Mouse (Mus musculus): ENCODE measurements at regions not wholly inside any gene's neighbourhood (a gene's known extent, or its start where the extent isn't known, plus 50 kb on each side); places are given as distances from the start of the nearest gene placed in this dataset.
"Not testable (repeated sequence)": the region's sequence is repeated elsewhere in the genome, so short reads cannot be mapped to it uniquely, and the experiment has no call there.

GRCm38 (mm10) chr17:55186361-55186760, 258.8 kb upstream of the St6gal2 start:
- no peak for ATAC-seq (replicated peaks; ENCODE audit: low FRiP score)
- no peak for DNase-seq (ENCODE audit: low spot score)
- WGBS: 89% methylated on average over 3 of the region's 3 CpGs
- Histone ChIP-seq H3K4me3 (ENCODE audit: low read depth, low read length) (no peak overlapping the region), H3K36me3 (ENCODE audit: control insufficient read depth, insufficient read depth, low read length) (no peaks in the 10 kb centered on the region), H3K4me2 (ENCODE audit: low read depth, low read length, severe bottlenecking) (no peak overlapping the region), H3K9ac (ENCODE audit: low read length) (no peak overlapping the region), H3K4me1 (replicated peaks; ENCODE audit: control insufficient read depth, insufficient read depth, low read length) (no peaks in the 10 kb centered on the region), H3K27ac (ENCODE audit: low read depth, low read length) (no peak overlapping the region), H3K27me3 (ENCODE audit: control insufficient read depth, insufficient read depth, low read length) (no peaks in the 10 kb centered on the region), H3K9me3 (ENCODE audit: control insufficient read depth, low read length) (no peaks in the 10 kb centered on the region)

- ATAC-seq (replicated peaks; ENCODE audit: low FRiP score): no peak
- Histone ChIP-seq H3K9me3 (ENCODE audit: control insufficient read depth, low read length) (no peaks in the 10 kb centered on the region), H3K9ac (ENCODE audit: low read length) (no peak overlapping the region), H3K4me1 (replicated peaks; ENCODE audit: control insufficient read depth, insufficient read depth, low read length) (no peaks in the 10 kb centered on the region), H3K4me2 (ENCODE audit: low read depth, low read length, severe bottlenecking) (no peak overlapping the region), H3K27me3 (ENCODE audit: control insufficient read depth, insufficient read depth, low read length) (no peaks in the 10 kb centered on the region), H3K4me3 (ENCODE audit: low read depth, low read length) (no peak overlapping the region), H3K27ac (ENCODE audit: low read depth, low read length) (no peak overlapping the region), H3K36me3 (ENCODE audit: control insufficient read depth, insufficient read depth, low read length) (no peaks in the 10 kb centered on the region)
- no peak for DNase-seq (ENCODE audit: low spot score)
- 80% methylated on average over 3 of the region's 3 CpGs for WGBS
These were observed 258.4 kb upstream of the St6gal2 start for GRCm38 (mm10) chr17:55186826-55187225.

DNA sequence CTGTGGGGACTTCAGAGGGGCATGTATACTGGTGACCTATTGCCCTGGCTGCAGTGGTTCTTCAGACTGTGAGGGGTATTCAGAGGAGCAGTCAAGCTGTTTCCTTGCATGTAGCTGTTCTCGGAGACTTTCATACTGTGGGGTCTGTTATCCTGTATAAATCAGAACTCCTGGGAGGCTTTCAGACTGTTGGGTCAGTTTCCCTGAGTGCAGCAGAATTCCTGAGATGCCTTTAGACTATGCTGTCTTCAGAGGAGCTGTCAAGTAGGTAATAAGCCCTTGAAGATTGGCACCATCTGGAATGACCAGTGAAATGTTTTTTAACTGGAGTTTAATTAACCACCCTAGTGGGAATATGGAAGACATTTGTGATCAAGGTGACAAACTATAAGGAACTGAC, 238.6 kb upstream of the St6gal2 start:
- H3K36me3 ChIP-seq (ENCODE audit: control insufficient read depth, insufficient read depth, low read length): no peaks in the 10 kb centered on the region
- no peak overlapping the region for H3K27ac ChIP-seq (ENCODE audit: low read depth, low read length)
- no peak overlapping the region for H3K4me3 ChIP-seq (ENCODE audit: low read depth, low read length)
- no peaks in the 10 kb centered on the region for H3K4me1 ChIP-seq (replicated peaks; ENCODE audit: control insufficient read depth, insufficient read depth, low read length)
- no peaks in the 10 kb centered on the region for H3K9me3 ChIP-seq (ENCODE audit: control insufficient read depth, low read length)
- H3K27me3 ChIP-seq (ENCODE audit: control insufficient read depth, insufficient read depth, low read length): no peaks in the 10 kb centered on the region
- DNase-seq (ENCODE audit: low spot score): no peak
- WGBS: 81% methylated on average over 1 of the region's 1 CpGs
- no peak overlapping the region for H3K9ac ChIP-seq (ENCODE audit: low read length)
- H3K4me2 ChIP-seq (ENCODE audit: low read depth, low read length, severe bottlenecking): no peak overlapping the region
- ATAC-seq (replicated peaks; ENCODE audit: low FRiP score): no peak

GRCm38 (mm10) chr17:55218176-55219099, 226.7 kb upstream of the St6gal2 start:
- H3K27ac ChIP-seq (ENCODE audit: low read depth, low read length); H3K36me3 ChIP-seq (ENCODE audit: control insufficient read depth, insufficient read depth, low read length); ATAC-seq (replicated peaks; ENCODE audit: low FRiP score); H3K27me3 ChIP-seq (ENCODE audit: control insufficient read depth, insufficient read depth, low read length); DNase-seq (ENCODE audit: low spot score); H3K9me3 ChIP-seq (ENCODE audit: control insufficient read depth, low read length); H3K4me2 ChIP-seq (ENCODE audit: low read depth, low read length, severe bottlenecking); H3K4me3 ChIP-seq (ENCODE audit: low read depth, low read length); H3K4me1 ChIP-seq (replicated peaks; ENCODE audit: control insufficient read depth, insufficient read depth, low read length); H3K9ac ChIP-seq (ENCODE audit: low read length): not testable (repeated sequence)
- 88% methylated on average over 8 of the region's 8 CpGs for WGBS

DNA sequence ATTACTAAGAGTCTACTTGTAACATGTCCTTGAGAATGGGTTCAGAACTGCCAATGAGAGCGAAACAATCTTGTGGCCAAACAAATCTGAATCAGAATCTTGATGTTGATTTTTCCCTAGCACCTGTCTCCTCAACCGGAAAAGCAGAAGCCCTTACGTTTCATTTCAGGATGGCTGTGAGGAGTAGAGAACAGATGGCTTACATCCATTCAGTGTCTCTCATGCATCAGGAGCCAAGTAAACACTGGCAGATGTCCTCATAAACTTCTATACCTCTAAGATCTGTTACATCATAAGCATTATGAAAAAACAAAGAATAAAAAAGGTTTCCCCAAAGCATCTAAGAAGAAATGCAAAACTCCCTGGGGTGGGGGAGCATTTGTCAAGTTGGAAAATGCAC, 221.1 kb upstream of the St6gal2 start:
- no peak overlapping the region for H3K4me2 ChIP-seq (ENCODE audit: low read depth, low read length, severe bottlenecking)
- no peaks in the 10 kb centered on the region for H3K36me3 ChIP-seq (ENCODE audit: control insufficient read depth, insufficient read depth, low read length)
- no peak overlapping the region for H3K9ac ChIP-seq (ENCODE audit: low read length)
- no peak overlapping the region for H3K27ac ChIP-seq (ENCODE audit: low read depth, low read length)
- H3K9me3 ChIP-seq (ENCODE audit: control insufficient read depth, low read length): no peaks in the 10 kb centered on the region
- H3K4me1 ChIP-seq (replicated peaks; ENCODE audit: control insufficient read depth, insufficient read depth, low read length): no peaks in the 10 kb centered on the region
- WGBS: 79% methylated on average over 3 of the region's 3 CpGs
- H3K4me3 ChIP-seq (ENCODE audit: low read depth, low read length): no peak overlapping the region
- no peaks in the 10 kb centered on the region for H3K27me3 ChIP-seq (ENCODE audit: control insufficient read depth, insufficient read depth, low read length)
- ATAC-seq (replicated peaks; ENCODE audit: low FRiP score) (no peak), DNase-seq (ENCODE audit: low spot score) (no peak)

- Histone ChIP-seq H3K4me2 (ENCODE audit: low read depth, low read length, severe bottlenecking) (no peak overlapping the region), H3K9me3 (ENCODE audit: control insufficient read depth, low read length) (no peaks in the 10 kb centered on the region), H3K4me3 (ENCODE audit: low read depth, low read length) (no peak overlapping the region), H3K27me3 (ENCODE audit: control insufficient read depth, insufficient read depth, low read length) (no peaks in the 10 kb centered on the region), H3K9ac (ENCODE audit: low read length) (no peak overlapping the region), H3K27ac (ENCODE audit: low read depth, low read length) (no peak overlapping the region), H3K36me3 (ENCODE audit: control insufficient read depth, insufficient read depth, low read length) (no peaks in the 10 kb centered on the region), H3K4me1 (replicated peaks; ENCODE audit: control insufficient read depth, insufficient read depth, low read length) (no peaks in the 10 kb centered on the region)
- ATAC-seq (replicated peaks; ENCODE audit: low FRiP score) (no peak), DNase-seq (ENCODE audit: low spot score) (no peak)
- WGBS: 82% methylated on average over 4 of the region's 4 CpGs
These were observed 210.9 kb upstream of the St6gal2 start for GRCm38 (mm10) chr17:55234262-55234661.

DNA sequence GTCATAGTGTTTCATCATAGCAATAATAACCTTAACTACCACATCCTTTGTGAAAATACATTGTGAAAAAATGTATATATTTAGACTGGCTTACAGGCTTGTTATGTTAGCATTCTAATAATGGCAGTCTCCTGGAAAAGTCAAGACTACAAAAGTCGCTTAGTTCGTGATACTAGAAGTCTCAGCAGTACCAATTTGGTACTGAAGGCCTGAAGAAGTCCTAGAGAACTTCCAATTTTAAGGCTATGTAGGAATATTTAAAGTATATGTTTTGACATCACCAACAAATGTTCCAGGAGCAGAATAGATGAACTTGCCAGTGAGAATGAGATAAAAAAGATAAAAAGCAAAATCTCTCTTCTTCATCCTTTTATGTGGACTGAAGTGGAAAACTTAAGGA, 182.5 kb upstream of the St6gal2 start:
- Histone ChIP-seq H3K4me3 (ENCODE audit: low read depth, low read length) (no peak overlapping the region), H3K4me2 (ENCODE audit: low read depth, low read length, severe bottlenecking) (no peak overlapping the region), H3K27ac (ENCODE audit: low read depth, low read length) (no peak overlapping the region), H3K4me1 (replicated peaks; ENCODE audit: control insufficient read depth, insufficient read depth, low read length) (no peaks in the 10 kb centered on the region), H3K36me3 (ENCODE audit: control insufficient read depth, insufficient read depth, low read length) (no peaks in the 10 kb centered on the region), H3K27me3 (ENCODE audit: control insufficient read depth, insufficient read depth, low read length) (no peaks in the 10 kb centered on the region), H3K9ac (ENCODE audit: low read length) (no peak overlapping the region), H3K9me3 (ENCODE audit: control insufficient read depth, low read length) (no peaks in the 10 kb centered on the region)
- 89% methylated on average over 2 of the region's 2 CpGs for WGBS
- DNase-seq (ENCODE audit: low spot score): no peak
- ATAC-seq (replicated peaks; ENCODE audit: low FRiP score): no peak

DNA sequence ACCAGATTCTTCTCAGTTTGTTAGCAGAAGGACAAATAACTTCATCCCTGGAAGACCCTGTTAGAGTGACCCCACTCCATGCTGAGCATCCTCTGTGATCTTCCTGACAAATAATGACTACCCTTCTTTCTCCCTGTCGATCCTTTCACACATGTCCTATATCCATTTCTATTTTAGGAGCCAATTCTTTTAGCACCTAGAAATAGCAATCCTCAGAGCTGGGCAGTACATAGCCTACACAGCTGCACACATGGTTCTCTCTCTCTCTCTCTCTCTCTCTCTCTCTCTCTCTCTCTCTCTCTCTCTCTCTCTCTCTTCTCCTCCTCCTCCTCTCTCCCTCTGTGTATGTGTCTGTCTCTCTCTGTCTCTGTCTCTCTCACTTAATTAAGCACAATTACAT, 168.6 kb upstream of the St6gal2 start:
- Histone ChIP-seq H3K9me3 (ENCODE audit: control insufficient read depth, low read length) (no peaks in the 10 kb centered on the region), H3K4me2 (ENCODE audit: low read depth, low read length, severe bottlenecking) (no peak overlapping the region), H3K36me3 (ENCODE audit: control insufficient read depth, insufficient read depth, low read length) (no peaks in the 10 kb centered on the region), H3K4me3 (ENCODE audit: low read depth, low read length) (no peak overlapping the region), H3K9ac (ENCODE audit: low read length) (no peak overlapping the region), H3K27me3 (ENCODE audit: control insufficient read depth, insufficient read depth, low read length) (no peaks in the 10 kb centered on the region), H3K27ac (ENCODE audit: low read depth, low read length) (no peak overlapping the region), H3K4me1 (replicated peaks; ENCODE audit: control insufficient read depth, insufficient read depth, low read length) (no peaks in the 10 kb centered on the region)
- ATAC-seq (replicated peaks; ENCODE audit: low FRiP score) (no peak), DNase-seq (ENCODE audit: low spot score) (no peak)
- 74% methylated on average over 1 of the region's 1 CpGs for WGBS

- Histone ChIP-seq H3K4me2 (ENCODE audit: low read depth, low read length, severe bottlenecking) (no peak overlapping the region), H3K27ac (ENCODE audit: low read depth, low read length) (no peak overlapping the region), H3K4me3 (ENCODE audit: low read depth, low read length) (no peak overlapping the region), H3K36me3 (ENCODE audit: control insufficient read depth, insufficient read depth, low read length) (no peaks in the 10 kb centered on the region), H3K9me3 (ENCODE audit: control insufficient read depth, low read length) (no peaks in the 10 kb centered on the region), H3K27me3 (ENCODE audit: control insufficient read depth, insufficient read depth, low read length) (no peaks in the 10 kb centered on the region), H3K9ac (ENCODE audit: low read length) (no peak overlapping the region), H3K4me1 (replicated peaks; ENCODE audit: control insufficient read depth, insufficient read depth, low read length) (no peaks in the 10 kb centered on the region)
- ATAC-seq (replicated peaks; ENCODE audit: low FRiP score) (no peak), DNase-seq (ENCODE audit: low spot score) (no peak)
These were observed 163.9 kb upstream of the St6gal2 start for GRCm38 (mm10) chr17:55281276-55281675.
